Mouse (Mus musculus) hindbrain, embryonic 10.5 days (tissue): ENCODE measurements around the gene Babam2. TPM values are rescaled to one million over a fixed set of nuclear protein-coding genes. Genes with fewer than 3 reads are reported as not detected.

Experiments used
- DNase-seq: peaks from one replicate; pipeline ENCODE4 v3.0.0-alpha.2; 2017; ENCODE audit warnings: low spot score
- H3K27ac ChIP-seq: fragments of 300-500 bp; sonication (generic); 2 replicates; pipeline ENCODE4 v1.5.1; 2016; ENCODE audit warnings: mild to moderate bottlenecking, moderate library complexity
- H3K27me3 ChIP-seq: fragments of 300-500 bp; sonication (generic); 2 replicates; pipeline ENCODE4 v1.6.1; 2016; ENCODE audit warnings: mild to moderate bottlenecking; ENCODE audit not compliant: poor library complexity, insufficient read depth, severe bottlenecking
- H3K36me3 ChIP-seq: fragments of 300-500 bp; sonication (generic); 2 replicates; pipeline ENCODE4 v1.6.1; 2016; ENCODE audit warnings: mild to moderate bottlenecking, moderate library complexity
- H3K4me1 ChIP-seq: fragments of 300-500 bp; sonication (generic); replicated peaks from 2 replicates; pipeline ENCODE4 v1.6.1; 2016; ENCODE audit warnings: mild to moderate bottlenecking
- H3K4me3 ChIP-seq: fragments of 300-500 bp; sonication (generic); 2 replicates; pipeline ENCODE4 v1.5.1; 2016; ENCODE audit warnings: mild to moderate bottlenecking, moderate library complexity
- H3K9me3 ChIP-seq: fragments of 300-500 bp; sonication (generic); 2 replicates; pipeline ENCODE4 v1.6.1; 2016; ENCODE audit warnings: mild to moderate bottlenecking, moderate library complexity
- WGBS: fragments of 180-500 bp; shearing (Covaris S2); methylation state at CpG from one replicate; pipeline ENCODE4 v1.1.7; 2016; 5-methylcytosine and 5-hydroxymethylcytosine counted together
- polyA plus RNA-seq: library from polyadenylated mRNA; unstranded; fragments of >200 nt; fragmentation: Nextera tagmentation; extraction: Ambion mirVana; gene quantifications from 2 replicates; pipeline ENCODE4 v1.2.1, GENCODE M21; 2016

The Babam2 gene
- polyA plus RNA-seq, 1 experiment from 2014 or later: 36.8 TPM

DNA sequence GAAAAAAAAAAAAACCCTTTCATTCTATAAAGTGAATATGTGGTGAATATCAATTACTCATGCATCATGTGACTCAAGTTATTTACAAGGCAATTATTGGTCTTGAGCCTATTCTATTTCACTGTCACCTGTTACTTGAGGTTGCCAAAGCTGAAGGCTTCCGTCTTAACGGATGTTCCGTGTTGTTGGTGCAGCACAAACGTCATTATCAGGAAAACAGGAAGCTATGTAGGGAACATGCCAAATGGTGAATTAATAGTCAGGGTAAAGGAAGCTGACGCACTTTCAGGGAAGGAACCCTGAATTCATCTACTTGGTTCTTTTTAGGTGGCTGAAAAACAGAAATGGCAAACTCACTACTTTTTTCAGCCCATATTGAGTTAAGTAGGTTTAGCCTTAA is 30.0 kb downstream of the Babam2 start:
- Histone ChIP-seq H3K4me1 (0 out of 2 replicates have a peak, but pooled peaks cover 3% of the 10 kb centered on the region), H3K27ac (no peak overlapping the region), H3K4me3 (no peak overlapping the region), H3K9me3 (no peaks in the 10 kb centered on the region), H3K27me3 (no peaks in the 10 kb centered on the region), H3K36me3 (no peaks in the 10 kb centered on the region)
- no peak for DNase-seq
- 87% methylated on average over 5 of the region's 5 CpGs for WGBS

DNA sequence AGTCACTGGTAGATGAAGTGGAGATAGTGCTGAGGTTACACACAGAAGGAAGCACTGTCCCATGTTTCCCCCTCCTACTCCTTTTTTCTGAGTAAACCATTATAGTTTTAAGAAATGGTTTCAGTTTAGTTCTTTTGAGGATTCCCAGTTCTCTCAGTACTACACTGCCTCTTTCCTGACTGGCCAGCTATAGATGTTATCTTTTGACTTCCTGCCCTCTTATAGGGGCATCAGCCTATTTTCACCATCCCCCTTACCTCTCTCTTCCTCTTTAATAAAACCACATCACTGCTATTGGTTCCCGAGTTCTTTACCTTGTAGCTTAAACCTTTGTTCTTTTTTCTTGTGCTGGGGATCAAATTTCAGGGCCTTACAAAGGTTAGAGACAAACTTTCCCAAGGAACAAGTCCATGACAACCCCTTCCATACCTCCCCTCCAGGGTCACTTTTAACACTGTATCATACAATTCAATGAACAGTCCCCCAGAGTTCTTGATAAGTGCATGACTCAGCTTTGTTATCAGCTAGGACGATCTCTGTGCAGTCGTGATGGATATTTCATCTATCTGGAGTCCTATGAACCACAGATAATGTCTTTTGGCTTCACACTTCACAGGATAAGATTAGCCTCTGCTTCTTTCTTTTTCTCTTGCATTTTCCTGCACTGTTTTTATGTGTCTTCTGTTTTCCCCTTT is 35.3 kb downstream of the Babam2 start:
- WGBS: 61% methylated on average over 3 of the region's 3 CpGs
- H3K9me3 ChIP-seq: no peaks in the 10 kb centered on the region
- no peak overlapping the region for H3K27ac ChIP-seq
- DNase-seq: no peak
- no peaks in the 10 kb centered on the region for H3K4me1 ChIP-seq
- no peak overlapping the region for H3K4me3 ChIP-seq
- H3K36me3 ChIP-seq: peaks cover 5% of the 10 kb centered on the region
- no peaks in the 10 kb centered on the region for H3K27me3 ChIP-seq

- WGBS: 94% methylated on average over 1 of the region's 1 CpGs
- H3K27ac ChIP-seq: no peak overlapping the region
Observed at GRCm38 (mm10) chr5:31741931-31742330, 44.4 kb downstream of the Babam2 start.

DNA sequence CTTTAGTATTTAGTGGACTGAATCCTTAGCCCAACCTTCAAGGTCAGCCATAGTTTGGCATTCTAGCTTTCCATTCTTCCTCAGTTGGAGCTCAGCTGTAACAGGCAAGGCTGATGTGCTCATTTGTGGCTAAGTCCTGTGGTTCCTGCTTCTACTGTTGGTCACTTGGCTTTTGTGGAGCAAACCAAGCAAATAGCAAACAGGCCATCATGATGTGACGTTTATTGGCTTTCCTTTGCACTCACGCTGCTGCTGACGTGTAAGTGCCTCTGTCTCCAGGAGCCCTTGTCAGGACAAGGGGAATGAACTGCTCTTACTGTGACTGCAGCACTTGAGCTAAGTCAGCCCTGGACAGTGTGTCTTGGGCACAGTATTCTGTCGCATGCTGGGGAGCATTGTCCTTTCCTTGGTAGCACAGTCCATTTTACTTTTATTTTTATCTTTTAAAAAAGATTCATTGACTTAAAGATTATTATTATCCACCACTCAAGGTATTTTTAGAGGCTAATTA is 45.1 kb downstream of the Babam2 start:
- Histone ChIP-seq H3K27me3 (no peaks in the 10 kb centered on the region), H3K36me3 (no peaks in the 10 kb centered on the region), H3K9me3 (no peaks in the 10 kb centered on the region), H3K27ac (no peak overlapping the region), H3K4me3 (no peak overlapping the region), H3K4me1 (no peaks in the 10 kb centered on the region)
- WGBS: 74% methylated on average over 4 of the region's 4 CpGs
- no peak for DNase-seq

More at GRCm38 (mm10) chr5:31741931-31742330, 44.4 kb downstream of the Babam2 start:
- no peak for DNase-seq
- H3K27me3 ChIP-seq: no peaks in the 10 kb centered on the region
- H3K36me3 ChIP-seq: no peaks in the 10 kb centered on the region
- H3K9me3 ChIP-seq: no peaks in the 10 kb centered on the region
- H3K4me1 ChIP-seq: no peaks in the 10 kb centered on the region
- H3K4me3 ChIP-seq: no peak overlapping the region

DNA sequence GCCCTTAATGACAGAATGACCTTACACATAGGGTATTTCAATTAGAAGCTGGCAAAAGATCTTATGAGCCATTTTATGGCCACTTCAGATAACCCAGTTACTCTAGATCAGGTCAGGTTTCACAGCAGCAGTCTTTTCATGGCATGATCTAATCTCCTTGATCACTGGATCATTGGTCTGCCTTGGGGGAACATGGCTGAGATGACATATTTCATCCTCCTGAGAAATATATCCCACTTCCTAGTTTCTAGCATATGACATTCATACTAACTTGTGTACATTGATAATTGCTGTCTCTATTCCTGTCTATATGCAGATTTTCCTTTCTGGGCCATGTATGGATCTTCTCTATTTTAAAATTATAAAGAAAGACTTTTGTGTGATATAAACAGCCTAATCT is 51.9 kb downstream of the Babam2 start:
- H3K4me3 ChIP-seq: no peak overlapping the region
- peaks cover 4% of the 10 kb centered on the region; the same call in 1 of the 2 replicates for H3K4me1 ChIP-seq
- H3K9me3 ChIP-seq: no peaks in the 10 kb centered on the region
- H3K27ac ChIP-seq: no peak overlapping the region
- 0 out of 2 replicates have a peak, but pooled peaks cover 13% of the 10 kb centered on the region for H3K27me3 ChIP-seq
- no peaks in the 10 kb centered on the region for H3K36me3 ChIP-seq
- DNase-seq: no peak

GRCm38 (mm10) chr5:31750231-31750925 is 52.9 kb downstream of the Babam2 start:
- no peak for DNase-seq
- 91% methylated on average over 9 of the region's 9 CpGs for WGBS
- H3K27ac ChIP-seq: no peak overlapping the region
- no peaks in the 10 kb centered on the region for H3K36me3 ChIP-seq
- no peak overlapping the region for H3K4me3 ChIP-seq
- peaks cover 4% of the 10 kb centered on the region; the same call in 1 of the 2 replicates for H3K4me1 ChIP-seq
- no peaks in the 10 kb centered on the region for H3K9me3 ChIP-seq
- H3K27me3 ChIP-seq: 0 out of 2 replicates have a peak, but pooled peaks cover 13% of the 10 kb centered on the region

DNA sequence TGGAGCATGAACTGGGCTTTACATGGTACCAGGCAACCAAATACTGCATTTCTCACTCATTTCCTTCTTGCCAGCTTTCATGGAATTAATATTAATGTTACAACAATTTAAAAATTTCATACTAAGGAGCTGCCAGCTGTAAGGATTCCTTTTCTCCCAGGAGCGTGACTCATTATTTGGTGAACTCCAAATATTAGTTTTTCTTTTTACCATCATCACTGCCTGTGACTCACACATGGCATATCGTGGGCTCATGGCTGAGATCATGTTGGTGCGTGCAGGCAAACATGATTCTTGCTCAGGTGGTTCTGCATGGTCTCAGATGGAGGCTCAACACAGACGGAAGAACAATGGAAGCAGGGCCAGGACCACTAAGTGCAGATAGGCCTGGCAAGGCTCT is 53.5 kb downstream of the Babam2 start:
- Histone ChIP-seq H3K4me3 (no peak overlapping the region), H3K36me3 (no peaks in the 10 kb centered on the region), H3K27ac (no peak overlapping the region), H3K27me3 (0 out of 2 replicates have a peak, but pooled peaks cover 13% of the 10 kb centered on the region), H3K4me1 (peaks cover 4% of the 10 kb centered on the region; the same call in 1 of the 2 replicates), H3K9me3 (no peaks in the 10 kb centered on the region)
- whole genome bisulfite sequencing: 91% methylated on average over 4 of the region's 4 CpGs
- DNase-seq: no peak

- Histone ChIP-seq H3K36me3 (no peaks in the 10 kb centered on the region), H3K4me1 (no peaks in the 10 kb centered on the region), H3K9me3 (no peaks in the 10 kb centered on the region), H3K27ac (no peak overlapping the region), H3K27me3 (0 out of 2 replicates have a peak, but pooled peaks cover 13% of the 10 kb centered on the region), H3K4me3 (no peak overlapping the region)
- WGBS: 83% methylated on average over 1 of the region's 1 CpGs
- DNase-seq: no peak
Observed at GRCm38 (mm10) chr5:31754634-31755033, 57.1 kb downstream of the Babam2 start.

GRCm38 (mm10) chr5:31755255-31755654 is 57.8 kb downstream of the Babam2 start:
- no peaks in the 10 kb centered on the region for H3K9me3 ChIP-seq
- no peaks in the 10 kb centered on the region for H3K4me1 ChIP-seq
- DNase-seq: no peak
- H3K27ac ChIP-seq: no peak overlapping the region
- 86% methylated on average over 3 of the region's 3 CpGs for WGBS
- H3K4me3 ChIP-seq: no peak overlapping the region
- no peaks in the 10 kb centered on the region for H3K36me3 ChIP-seq
- H3K27me3 ChIP-seq: 0 out of 2 replicates have a peak, but pooled peaks cover 13% of the 10 kb centered on the region

GRCm38 (mm10) chr5:31758310-31759091 is 61.0 kb downstream of the Babam2 start:
- Histone ChIP-seq H3K27ac (no peak overlapping the region), H3K27me3 (no peaks in the 10 kb centered on the region), H3K4me3 (no peak overlapping the region), H3K36me3 (no peaks in the 10 kb centered on the region), H3K4me1 (no peaks in the 10 kb centered on the region), H3K9me3 (no peaks in the 10 kb centered on the region)
- WGBS: 92% methylated on average over 9 of the region's 9 CpGs
- no peak for DNase-seq

- Histone ChIP-seq H3K27ac (no peak overlapping the region), H3K27me3 (no peaks in the 10 kb centered on the region), H3K36me3 (no peaks in the 10 kb centered on the region), H3K4me3 (no peak overlapping the region), H3K9me3 (no peaks in the 10 kb centered on the region), H3K4me1 (peaks cover 3% of the 10 kb centered on the region; the same call in 1 of the 2 replicates)
- DNase-seq: no peak
- WGBS: 90% methylated on average over 4 of the region's 4 CpGs
Observed at GRCm38 (mm10) chr5:31761836-31762235, 64.4 kb downstream of the Babam2 start.

GRCm38 (mm10) chr5:31762773-31763172 is 65.3 kb downstream of the Babam2 start:
- H3K27ac ChIP-seq: no peak overlapping the region
- no peaks in the 10 kb centered on the region for H3K36me3 ChIP-seq
- 87% methylated on average over 1 of the region's 1 CpGs for WGBS
- no peak for DNase-seq
- H3K4me1 ChIP-seq: peaks cover 12% of the 10 kb centered on the region
- H3K9me3 ChIP-seq: no peaks in the 10 kb centered on the region
- H3K4me3 ChIP-seq: no peak overlapping the region
- H3K27me3 ChIP-seq: no peaks in the 10 kb centered on the region
